Mouse (Mus musculus): ENCODE measurements at regions not wholly inside any gene's neighbourhood (a gene's known extent, or its start where the extent isn't known, plus 50 kb on each side); places are given as distances from the start of the nearest gene placed in this dataset.

DNA sequence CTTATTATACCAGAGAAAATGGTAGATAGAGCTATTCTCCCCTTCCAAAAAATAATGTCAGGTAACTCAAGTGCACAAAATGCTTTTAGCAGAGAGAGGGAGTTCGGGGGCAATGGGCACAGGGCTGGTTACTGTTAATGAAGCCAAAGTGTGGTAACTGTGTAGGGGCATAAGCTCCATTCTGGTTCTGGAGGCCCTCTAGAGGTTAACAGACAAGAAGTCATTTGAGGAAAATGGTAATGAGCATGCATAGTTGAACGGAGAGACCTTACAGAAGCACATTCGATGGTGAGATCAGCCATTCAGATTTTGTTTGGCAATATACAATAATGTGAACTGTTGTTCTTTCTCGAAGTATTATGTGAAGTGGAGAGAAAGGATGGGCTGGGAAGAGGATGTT is 1479.4 kb downstream of the Slc22a22 start:
- no peak for TF ChIP-seq POLR2A (IDR thresholded peaks at IDR 0.05; ENCODE audit: borderline replicate concordance, insufficient read depth, low read length)
- TF ChIP-seq CTCF (IDR thresholded peaks at IDR 0.05; ENCODE audit: borderline replicate concordance, insufficient read depth, low read depth, low read length), result no peak
